Mouse (Mus musculus) heart, adult 2 months (tissue): ENCODE data around the gene Nptx1. TPM values are rescaled to one million over a fixed set of nuclear protein-coding genes. Genes with fewer than 3 reads are reported as not detected.

ENCODE experiments used
- DNase-seq, 2 experiments: peaks; one replicate each; pipeline ENCODE4 v3.0.0; 2021
- H3K27ac ChIP-seq: fragments of 200-600 bp; 2 replicates; pipeline ENCODE4 v1.8.1; 2022
- H3K27me3 ChIP-seq: fragments of 200-500 bp; 2 replicates; pipeline ENCODE4 v1.6.1; 2012; ENCODE audit warnings: mild to moderate bottlenecking, low read length, inconsistent platforms, mixed read lengths; ENCODE audit not compliant: control insufficient read depth, insufficient read depth
- H3K36me3 ChIP-seq: fragments of 200-500 bp; 2 replicates; pipeline ENCODE4 v1.6.1; 2012; ENCODE audit warnings: low read length, inconsistent platforms; ENCODE audit not compliant: control insufficient read depth, insufficient read depth
- H3K4me1 ChIP-seq: fragments of 200-500 bp; 2 replicates; pipeline ENCODE4 v1.6.1; 2011; ENCODE audit warnings: low read length; ENCODE audit not compliant: control insufficient read depth, insufficient read depth
- H3K4me3 ChIP-seq: fragments of 200-600 bp; 2 replicates; pipeline ENCODE4 v1.8.1; 2022
- H3K79me2 ChIP-seq: fragments of 200-500 bp; replicated peaks from 2 replicates; pipeline ENCODE4 v1.6.1; 2012; ENCODE audit warnings: mild to moderate bottlenecking, inconsistent platforms, low read length, moderate library complexity, mixed read lengths; ENCODE audit not compliant: control insufficient read depth, insufficient read depth
- H3K9ac ChIP-seq: fragments of 200-500 bp; 2 replicates; pipeline ENCODE4 v1.6.1; 2012; ENCODE audit warnings: low read depth, mild to moderate bottlenecking, control low read depth, inconsistent platforms, low read length, mixed read lengths
- CTCF ChIP-seq: fragments of 200-600 bp; IDR thresholded peaks from 2 replicates; pipeline ENCODE4 v1.8.1; 2022; ENCODE audit warnings: antibody characterized with exemption, mild to moderate bottlenecking, moderate library complexity
- EP300 ChIP-seq: fragments of 200-500 bp; IDR thresholded peaks from 2 replicates; pipeline ENCODE4 v1.6.1; 2011; ENCODE audit warnings: low read depth, low read length, control low read depth; ENCODE audit not compliant: insufficient read depth
- POLR2A ChIP-seq: fragments of 200-500 bp; IDR thresholded peaks from 2 replicates; pipeline ENCODE4 v1.6.1; 2011; ENCODE audit warnings: mild to moderate bottlenecking, low read depth, low read length, control low read depth; ENCODE audit not compliant: insufficient read depth
- WGBS: fragments of 180-500 bp; shearing (Covaris S2); methylation state at CpG from one replicate; pipeline ENCODE4 v1.1.7; 2018; 5-methylcytosine and 5-hydroxymethylcytosine counted together
- intact Hi-C: fragments of 180-260 bp; cut with DNase I; formaldehyde crosslinking; loops from one replicate; pipeline ENCODE4 v1.15.1; 2025
- polyA plus RNA-seq: library from polyadenylated mRNA; depleted of rRNA; stranded (reverse); fragments of >200 nt; gene quantifications from 2 replicates; pipeline ENCODE4 v1.2.3, GENCODE M21; 2012
- total RNA-seq, 2 experiments: library from RNA; stranded (reverse); gene quantifications; 2 replicates each; pipeline ENCODE4 v1.2.3; 2021

The Nptx1 gene
- total and polyA plus RNA-seq, 3 experiments, result 0.09 to 0.23 (median 0.16) TPM

DNA sequence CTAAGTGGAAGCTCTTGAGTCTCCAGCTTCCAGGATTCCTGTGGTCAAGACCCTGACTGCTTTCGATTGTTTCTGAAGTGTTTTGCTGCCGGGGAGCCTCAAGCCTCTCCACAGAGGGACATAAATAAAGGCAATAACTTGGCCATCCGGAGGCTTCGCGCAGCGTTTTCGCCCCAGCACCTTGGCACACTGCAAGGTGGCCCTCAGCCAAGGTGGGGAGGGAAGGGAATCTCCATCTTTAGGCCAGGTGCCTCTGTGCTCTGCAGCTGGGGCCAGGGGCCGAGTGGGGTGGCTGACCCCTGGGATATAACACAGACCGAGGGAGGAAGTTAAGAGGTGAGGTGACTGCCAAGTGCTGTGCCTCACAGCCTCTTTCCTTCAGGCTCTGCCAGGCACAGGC is 15.6 kb upstream of the Nptx1 start:
- H3K27ac ChIP-seq, result no peak overlapping the region
- intact Hi-C loops, result no loop called here
- no peak overlapping the region for H3K4me3 ChIP-seq
- TF ChIP-seq CTCF (no peak), EP300 (no peak), POLR2A (no peak)
- peaks cover 3% of the 10 kb centered on the region; the same call in 1 of the 2 replicates for H3K27me3 ChIP-seq
- no peaks in the 10 kb centered on the region for H3K79me2 ChIP-seq
- H3K36me3 ChIP-seq, result no peaks in the 10 kb centered on the region
- H3K4me1 ChIP-seq, result no peaks in the 10 kb centered on the region
- H3K9ac ChIP-seq, result no peak overlapping the region
- DNase-seq, result no peak
- 55% methylated on average over 9 of the region's 9 CpGs for WGBS

- intact Hi-C loops, result no loop called here
- H3K27me3 ChIP-seq, result peaks cover 3% of the 10 kb centered on the region; the same call in 1 of the 2 replicates
- H3K36me3 ChIP-seq, result no peaks in the 10 kb centered on the region
- TF ChIP-seq POLR2A, result no peak
- TF ChIP-seq CTCF, result no peak
- TF ChIP-seq EP300, result no peak
- no peak for DNase-seq
- no peaks in the 10 kb centered on the region for H3K4me1 ChIP-seq
- H3K79me2 ChIP-seq, result no peaks in the 10 kb centered on the region
- H3K9ac ChIP-seq, result no peak overlapping the region
- H3K4me3 ChIP-seq, result no peak overlapping the region
- H3K27ac ChIP-seq, result no peak overlapping the region
- WGBS, result 50% methylated on average over 6 of the region's 6 CpGs
Observed at GRCm38 (mm10) chr11:119562286-119562685, 14.7 kb upstream of the Nptx1 start.

GRCm38 (mm10) chr11:119558870-119559610 is 11.5 kb upstream of the Nptx1 start:
- H3K9ac ChIP-seq, result no peak overlapping the region
- intact Hi-C loops, result no loop called here
- H3K4me3 ChIP-seq, result no peak overlapping the region
- WGBS, result 42% methylated on average over 9 of the region's 9 CpGs
- TF ChIP-seq EP300 (no peak), POLR2A (no peak), CTCF (no peak)
- no peaks in the 10 kb centered on the region for H3K4me1 ChIP-seq
- no peaks in the 10 kb centered on the region for H3K79me2 ChIP-seq
- H3K36me3 ChIP-seq, result no peaks in the 10 kb centered on the region
- no peak for DNase-seq
- H3K27ac ChIP-seq, result no peak overlapping the region
- no peaks in the 10 kb centered on the region for H3K27me3 ChIP-seq

- Histone ChIP-seq H3K9ac (no peak overlapping the region), H3K27ac (no peak overlapping the region), H3K27me3 (no peaks in the 10 kb centered on the region), H3K4me1 (no peaks in the 10 kb centered on the region), H3K4me3 (no peak overlapping the region), H3K79me2 (no peaks in the 10 kb centered on the region), H3K36me3 (no peaks in the 10 kb centered on the region)
- intact Hi-C loops, result no loop called here
- TF ChIP-seq EP300 (no peak), CTCF (no peak), POLR2A (no peak)
- 47% methylated on average over 17 of the region's 17 CpGs for WGBS
- DNase-seq, result no peak
Observed at GRCm38 (mm10) chr11:119557940-119558869, 10.7 kb upstream of the Nptx1 start.

GRCm38 (mm10) chr11:119555170-119555569 is 7.6 kb upstream of the Nptx1 start:
- no peak for DNase-seq
- H3K4me1 ChIP-seq, result no peaks in the 10 kb centered on the region
- intact Hi-C loops, result no loop called here
- no peak overlapping the region for H3K9ac ChIP-seq
- no peaks in the 10 kb centered on the region for H3K79me2 ChIP-seq
- no peak overlapping the region for H3K4me3 ChIP-seq
- H3K36me3 ChIP-seq, result no peaks in the 10 kb centered on the region
- H3K27me3 ChIP-seq, result no peaks in the 10 kb centered on the region; the same call in 1 of the 2 replicates
- TF ChIP-seq POLR2A (no peak), CTCF (no peak), EP300 (no peak)
- H3K27ac ChIP-seq, result no peak overlapping the region
- WGBS, result 80% methylated on average over 7 of the region's 7 CpGs

- no peak for TF ChIP-seq EP300
- TF ChIP-seq CTCF, result no peak
- no peak for TF ChIP-seq POLR2A
- 73% methylated on average over 7 of the region's 7 CpGs for WGBS
- no peak overlapping the region for H3K9ac ChIP-seq
- H3K4me3 ChIP-seq, result no peak overlapping the region
- H3K4me1 ChIP-seq, result no peaks in the 10 kb centered on the region
- H3K36me3 ChIP-seq, result no peaks in the 10 kb centered on the region
- H3K27ac ChIP-seq, result no peak overlapping the region
- peaks cover 3% of the 10 kb centered on the region for H3K27me3 ChIP-seq
- no peaks in the 10 kb centered on the region for H3K79me2 ChIP-seq
- DNase-seq, result no peak
- intact Hi-C loops, result no loop called here
Observed at GRCm38 (mm10) chr11:119554706-119555105, 7.2 kb upstream of the Nptx1 start.
